Mouse (Mus musculus) stomach, postnatal 0 days (tissue): ENCODE measurements around the gene Cep152.

ENCODE experiments used
- CTCF ChIP-seq: IDR thresholded peaks from 2 replicates; pipeline ENCODE4 v1.5.1; 2016; ENCODE audit warnings: antibody characterized with exemption, low read depth, mild to moderate bottlenecking, moderate library complexity
- EP300 ChIP-seq: optimal IDR thresholded peaks from 2 replicates; pipeline ENCODE3; 2016; ENCODE audit warnings: antibody characterized with exemption

- TF ChIP-seq CTCF = peak; percentile 39; the same call in 1 of the 2 replicates
- no peak for TF ChIP-seq EP300
Measured at GRCm38 (mm10) chr2:125667184-125667583, 42.3 kb upstream of the Cep152 start.
